Mouse (Mus musculus) heart, postnatal 10 days (tissue): Measurements from ENCODE around the gene Pkig. TPM values are rescaled to one million over a fixed set of nuclear protein-coding genes. Genes with fewer than 3 reads are reported as not detected.
"Not testable (repeated sequence)": the region's sequence is repeated elsewhere in the genome, so short reads cannot be mapped to it uniquely, and the experiment has no call there.

Experiments used
- DNase-seq, 2 experiments: peaks; one replicate each; pipeline ENCODE4 v3.0.0; 2021
- intact Hi-C: fragments of 180-260 bp; cut with DNase I; formaldehyde crosslinking; loops from one replicate; pipeline ENCODE4 v1.15.1; 2025
- total RNA-seq, 2 experiments: library from RNA; stranded (reverse); gene quantifications; 2 replicates each; pipeline ENCODE4 v1.2.3; 2021

Pkig gene
- total RNA-seq, 2 experiments from 2014 or later: 177 to 195 TPM

DNA sequence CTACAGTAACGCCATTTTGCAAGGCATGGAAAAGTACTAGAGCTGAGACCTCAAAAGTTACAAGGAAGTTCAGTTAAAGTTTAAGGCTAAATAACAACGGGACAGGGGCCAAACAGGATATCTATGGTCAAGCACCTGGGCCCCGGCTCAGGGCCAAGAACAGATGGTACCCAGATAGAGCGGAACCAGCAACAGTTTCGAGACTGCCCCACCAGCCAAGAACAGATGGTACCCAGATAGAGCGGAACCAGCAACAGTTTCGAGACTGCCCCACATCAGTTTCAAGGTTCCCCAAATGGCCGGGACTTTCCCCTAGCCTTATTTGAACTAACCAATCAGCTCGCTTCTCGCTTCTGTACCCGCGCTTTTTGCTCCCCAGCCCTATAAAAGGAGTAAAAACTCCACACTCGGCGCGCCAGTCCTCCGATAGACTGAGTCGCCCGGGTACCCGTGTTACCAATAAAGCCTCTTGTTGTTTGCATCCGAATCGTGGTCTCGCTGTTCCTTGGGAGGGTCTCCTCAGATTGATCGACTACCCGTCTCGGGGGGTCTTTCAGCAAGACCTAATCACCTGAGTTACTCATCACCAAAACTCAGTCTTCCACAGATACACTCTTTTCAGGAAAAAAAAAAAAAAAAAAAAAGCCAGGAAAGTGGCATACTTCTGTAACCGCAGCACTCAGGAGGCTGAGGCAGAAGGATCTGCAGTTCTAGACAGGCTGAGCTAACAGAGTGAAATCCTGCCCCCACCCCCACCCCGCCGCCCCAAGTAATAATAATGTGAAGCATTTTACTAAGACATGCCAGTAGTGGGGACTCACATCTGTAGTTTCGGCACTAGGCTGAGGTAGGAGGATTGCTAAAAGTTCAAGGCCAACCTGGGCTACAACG is 15.3 kb upstream of the Pkig start:
- intact Hi-C loops: no loop called here
- DNase-seq: peak; percentile 53 to 54

DNA sequence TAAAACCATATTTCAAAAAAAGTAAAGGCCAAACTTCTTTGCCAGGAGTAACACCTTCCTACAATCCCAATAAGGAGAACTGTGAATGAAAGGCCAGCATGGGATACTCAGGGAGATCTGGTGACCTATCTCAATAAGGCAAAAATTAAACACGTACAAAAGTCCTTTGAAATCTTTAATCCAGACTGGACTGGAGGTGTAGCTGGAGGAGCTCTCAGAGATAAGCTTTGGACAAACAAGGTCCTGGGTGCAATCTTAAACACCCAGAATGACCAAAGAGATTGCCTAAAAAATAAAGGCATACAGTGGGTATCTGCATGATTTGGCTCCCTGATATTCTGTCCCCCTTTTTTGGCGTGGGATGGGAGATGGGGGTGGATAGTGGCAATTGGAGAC is 14.6 kb upstream of the Pkig start:
- DNase-seq: no peak
- intact Hi-C loops: no loop called here

DNA sequence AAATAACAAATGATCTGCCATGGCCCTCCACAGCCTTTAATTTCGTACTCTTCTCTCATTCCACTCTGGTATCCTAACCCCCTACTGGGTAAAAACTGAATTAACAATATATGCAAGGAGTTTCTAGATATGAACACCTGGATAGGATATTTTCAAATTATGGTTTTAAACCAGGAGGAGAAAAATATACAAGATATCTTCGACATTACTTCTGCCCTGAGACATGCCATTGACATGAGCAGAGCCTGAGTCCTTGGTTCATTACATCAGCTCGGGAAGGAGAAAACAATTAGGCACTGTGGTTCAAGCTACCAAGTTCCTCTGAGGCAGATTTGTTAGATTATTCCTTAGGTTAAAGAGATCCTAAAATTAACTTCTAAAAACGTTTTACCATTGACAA is 14.1 kb upstream of the Pkig start:
- intact Hi-C loops: loop anchor here (2.0 kb wide), 1 partner anchor 75 kb away; no protein-coding TSS in a partner anchor
- no peak for DNase-seq

DNA sequence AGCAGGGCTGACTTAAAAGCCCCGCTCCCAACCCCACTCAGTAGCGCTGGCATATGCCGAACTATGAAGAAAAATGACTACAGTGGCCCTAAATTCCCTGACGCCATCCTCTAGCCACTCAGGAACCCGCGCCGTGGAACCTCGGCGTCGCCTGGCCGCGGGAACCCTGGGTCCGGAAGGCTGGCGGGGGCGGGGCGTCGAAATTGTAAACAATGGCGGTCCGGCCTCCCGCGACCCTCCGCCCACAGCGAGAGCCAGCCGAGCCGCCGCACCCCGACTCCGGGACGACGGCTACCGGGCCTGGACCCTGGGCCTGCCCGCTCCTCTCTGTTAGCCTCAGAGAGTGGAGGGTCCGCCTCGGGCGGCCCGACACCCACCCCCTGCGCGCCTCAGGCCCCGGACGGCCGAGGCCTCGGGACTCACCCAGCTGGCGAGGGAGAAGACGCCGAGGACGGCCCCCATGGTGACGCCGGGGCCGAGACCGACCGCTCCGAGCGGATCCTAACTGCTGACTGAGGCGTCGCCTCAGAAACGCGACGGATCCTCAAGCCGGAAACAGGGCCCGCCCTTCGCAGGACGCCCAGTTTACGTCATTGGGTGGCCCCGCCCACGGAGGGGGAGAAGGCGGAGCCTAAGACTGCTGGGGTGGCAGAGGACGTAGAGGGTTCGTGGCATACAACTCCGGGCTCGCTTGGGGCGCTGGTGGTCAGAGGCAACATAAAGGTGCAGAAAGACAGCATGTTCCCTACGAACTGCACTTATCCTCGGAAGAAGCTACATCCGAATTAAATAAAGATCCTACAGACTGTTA is 13.4 kb upstream of the Pkig start, which contains the start of gene Serinc3:
Serinc3 (minus strand) TSS at position 557 of the 811 bp plus-strand sequence.
- intact Hi-C loops: loop anchor here (2.0 kb wide), 1 partner anchor 74 kb away; no protein-coding TSS in a partner anchor
- DNase-seq: peak; percentile 100

DNA sequence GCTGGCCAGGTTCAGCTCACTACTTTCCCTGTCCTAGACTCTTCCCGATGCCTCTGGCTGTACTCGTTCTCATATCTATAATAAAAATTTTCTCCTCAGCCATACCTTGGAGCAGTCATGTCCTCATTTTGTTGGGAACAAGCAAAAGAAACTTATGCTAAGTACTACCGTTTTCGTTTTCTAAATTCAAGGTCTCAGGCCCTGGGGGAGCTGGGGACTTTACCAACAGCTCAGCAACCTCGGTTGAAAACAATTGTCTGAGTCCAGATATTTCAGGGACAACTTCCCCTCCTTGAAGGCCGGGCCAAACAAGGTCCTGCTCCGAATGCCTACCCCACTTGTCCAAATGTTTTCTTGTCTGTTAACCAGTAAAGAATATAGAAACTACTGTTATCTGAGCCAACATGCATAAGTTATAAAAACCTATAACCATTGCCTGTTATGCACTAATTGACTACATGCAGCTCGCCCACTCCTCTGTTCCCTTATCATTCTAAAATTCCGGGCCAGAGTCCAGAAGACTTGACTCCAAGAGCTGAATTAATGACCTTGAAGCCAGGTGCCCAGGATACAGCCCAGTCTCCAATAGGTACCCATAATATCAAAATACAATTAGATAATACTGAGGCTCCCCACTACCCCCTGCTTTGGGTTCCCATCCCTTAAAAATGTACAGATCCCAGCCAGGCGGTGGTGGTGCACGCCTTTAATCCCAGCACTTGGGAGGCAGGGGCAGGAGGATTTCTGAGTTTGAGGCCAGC is 12.3 kb upstream of the Pkig start:
- no peak for DNase-seq
- intact Hi-C loops: loop anchor here (2.0 kb wide), 1 partner anchor 73 kb away; no protein-coding TSS in a partner anchor

DNA sequence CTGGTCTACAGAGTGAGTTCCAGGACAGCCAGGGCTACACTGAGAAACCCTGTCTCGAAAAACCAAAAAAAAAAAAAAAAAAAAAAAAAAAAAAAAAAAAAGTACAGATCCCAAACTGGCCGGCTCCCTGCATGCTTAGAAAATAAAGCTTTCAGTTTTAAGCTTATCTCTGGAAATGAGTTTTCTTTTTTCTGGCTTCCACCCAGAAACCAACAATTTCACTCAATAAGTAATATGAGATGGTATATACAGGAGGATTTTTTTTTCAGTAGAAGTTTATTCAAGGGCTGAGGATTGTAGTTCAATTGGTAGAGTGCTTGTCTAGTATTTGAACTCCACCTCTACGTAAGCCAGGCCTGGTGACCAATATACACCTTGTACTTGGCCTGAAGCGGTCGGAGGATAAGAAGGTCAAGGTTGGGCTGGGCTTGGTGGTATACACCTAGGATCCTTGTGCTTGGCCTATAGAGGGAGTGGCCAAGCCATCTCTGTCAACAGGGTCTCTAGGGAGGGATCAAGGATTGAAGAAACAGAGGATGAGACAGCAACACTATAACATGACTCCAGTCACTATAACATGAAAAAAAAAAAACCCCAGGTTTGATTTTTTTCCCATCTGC is 11.6 kb upstream of the Pkig start:
- intact Hi-C loops: no loop called here
- no peak for DNase-seq

DNA sequence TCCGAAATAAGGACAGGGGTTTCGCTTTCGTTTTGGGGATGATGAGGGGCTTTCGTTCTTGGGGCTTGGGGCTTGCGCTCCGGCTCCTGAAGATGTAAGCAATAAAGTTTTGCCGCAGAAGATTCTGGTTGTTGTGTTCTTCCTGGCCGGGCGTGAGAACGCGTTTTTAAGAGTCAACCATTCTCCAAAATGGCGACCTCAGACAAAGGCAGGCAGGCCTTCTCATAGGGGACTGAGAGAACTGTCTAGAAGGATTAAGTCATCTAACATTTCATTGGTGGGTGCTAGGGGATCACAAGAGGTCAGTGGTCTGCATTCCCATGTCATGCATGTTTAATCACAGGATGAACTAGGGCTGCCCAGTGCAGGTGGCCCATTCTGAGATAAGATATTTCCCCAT is 2.5 kb upstream of the Pkig start:
- intact Hi-C loops, DNase-seq: not testable (repeated sequence)

DNA sequence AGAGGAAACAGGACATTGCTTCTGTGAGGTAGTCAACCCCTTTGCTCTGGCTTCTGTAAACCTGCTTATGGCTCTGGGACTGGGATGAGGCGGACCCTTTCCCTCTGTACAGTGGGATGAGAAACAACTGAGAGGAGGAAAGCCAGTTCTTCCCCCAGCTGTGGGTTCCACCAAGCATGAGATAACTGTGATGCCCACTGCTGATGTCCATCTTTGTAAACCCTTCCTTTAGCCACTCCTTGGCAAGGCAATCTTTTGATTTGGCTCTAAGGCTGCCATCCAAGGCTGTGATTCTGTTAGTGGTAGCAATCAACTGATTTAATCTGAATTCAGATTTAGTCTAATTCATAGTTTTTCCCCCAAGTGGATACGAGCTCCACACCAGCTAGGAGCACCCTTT is 700 bp upstream of the Pkig start:
- DNase-seq: no peak
- intact Hi-C loops: no loop called here

DNA sequence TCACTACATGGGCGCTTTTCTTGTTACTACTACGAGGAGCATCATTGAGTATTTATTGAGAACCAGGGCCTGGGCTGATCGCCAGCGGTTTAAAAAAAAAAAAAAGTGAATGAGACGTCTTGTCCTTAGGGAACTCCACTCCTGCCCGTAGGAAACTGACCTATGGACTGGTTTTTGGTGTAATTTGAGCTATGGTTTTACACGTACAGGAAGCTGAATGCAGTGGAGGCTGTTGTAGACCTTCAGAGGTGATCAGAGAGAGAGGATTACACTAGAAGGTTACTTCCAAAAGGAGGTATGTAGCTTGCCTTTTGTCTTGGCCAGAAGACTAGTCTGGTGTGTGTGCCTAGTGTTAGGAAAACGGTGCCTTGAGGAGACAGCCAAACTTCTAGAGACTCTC is 755 bp downstream of the Pkig start:
- intact Hi-C loops: loop anchor here (2.0 kb wide), 2 partner anchors 36 to 58 kb away; no protein-coding TSS in a partner anchor
- DNase-seq: peak; percentile 52 to 58

DNA sequence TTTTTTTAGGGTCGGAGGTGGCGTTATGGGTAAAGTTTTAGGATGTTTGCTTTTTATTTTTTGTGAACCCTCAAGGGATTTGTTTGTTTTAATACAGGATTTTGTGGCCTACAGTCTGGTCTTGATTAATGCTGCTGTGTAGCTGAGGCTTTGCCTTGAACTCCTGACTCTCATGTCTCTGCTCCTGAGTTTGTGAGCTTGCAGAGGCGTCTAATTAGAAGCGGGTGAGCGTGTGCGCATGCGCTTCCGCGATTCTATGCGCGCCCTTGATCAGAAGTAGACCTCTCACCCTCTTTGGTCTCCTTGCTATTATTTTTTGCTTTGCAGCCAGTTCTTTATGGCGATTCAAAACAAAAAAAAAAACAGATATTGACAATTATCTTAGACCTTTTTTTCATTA is 1.2 kb downstream of the Pkig start:
- intact Hi-C loops: loop anchor here (2.0 kb wide), 2 partner anchors 35 to 57 kb away; no protein-coding TSS in a partner anchor

DNA sequence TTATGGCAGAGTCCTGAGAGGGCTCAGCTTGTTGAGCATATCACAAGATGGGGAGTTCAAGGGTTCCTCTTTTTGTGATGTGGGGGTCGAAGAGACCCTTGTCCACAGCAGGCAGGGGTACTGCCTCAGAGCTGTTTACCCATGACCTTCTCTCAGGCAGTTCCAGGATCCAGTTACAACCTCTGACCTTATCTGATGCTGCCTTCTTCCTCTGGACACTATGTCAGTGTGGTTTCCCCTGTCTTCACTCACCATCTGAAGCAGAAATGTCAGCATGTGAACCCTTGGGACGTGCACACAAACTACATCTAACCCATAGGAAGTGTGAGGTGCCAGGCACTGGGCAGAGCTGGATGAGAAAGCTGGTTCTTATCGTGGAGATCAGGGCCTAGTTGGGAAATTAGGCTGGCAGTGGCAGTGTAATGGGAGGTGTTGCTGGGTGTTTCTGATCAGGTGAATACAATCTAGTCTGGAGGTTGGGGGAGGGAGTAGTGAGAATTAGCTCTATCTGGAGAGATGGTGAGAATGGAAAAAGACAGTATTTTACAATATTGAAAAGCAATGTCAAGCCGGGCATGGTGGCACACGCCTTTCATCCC is 2.0 kb downstream of the Pkig start:
- intact Hi-C loops: no loop called here
- DNase-seq: no peak

More for the DNA sequence above, 1.2 kb downstream of the Pkig start:
- no peak for DNase-seq

DNA sequence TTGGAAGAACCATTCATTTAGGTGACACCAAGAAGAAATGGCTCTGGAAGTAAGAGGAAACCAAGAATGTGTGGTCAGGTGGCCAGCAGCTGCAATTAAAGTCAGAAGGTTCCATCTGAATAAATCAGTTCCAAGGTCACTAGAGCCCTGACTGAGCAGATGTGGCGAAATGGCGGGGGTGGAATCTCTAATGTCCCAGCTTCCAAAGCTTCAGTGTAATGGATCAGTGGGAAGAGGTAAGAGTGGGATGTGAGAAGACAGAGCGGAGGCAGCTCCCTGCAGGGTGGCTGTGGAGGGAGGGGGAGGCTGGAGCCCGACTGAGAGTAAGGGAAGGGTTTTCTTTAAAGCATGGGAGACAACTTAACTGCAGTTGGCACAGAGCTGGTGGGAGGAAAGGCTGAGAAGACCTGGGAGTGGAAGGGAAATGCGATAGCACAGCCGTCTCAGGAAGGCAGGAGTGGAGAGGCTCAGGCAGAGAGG is 3.2 kb downstream of the Pkig start:
- intact Hi-C loops: no loop called here
- DNase-seq: no peak

DNA sequence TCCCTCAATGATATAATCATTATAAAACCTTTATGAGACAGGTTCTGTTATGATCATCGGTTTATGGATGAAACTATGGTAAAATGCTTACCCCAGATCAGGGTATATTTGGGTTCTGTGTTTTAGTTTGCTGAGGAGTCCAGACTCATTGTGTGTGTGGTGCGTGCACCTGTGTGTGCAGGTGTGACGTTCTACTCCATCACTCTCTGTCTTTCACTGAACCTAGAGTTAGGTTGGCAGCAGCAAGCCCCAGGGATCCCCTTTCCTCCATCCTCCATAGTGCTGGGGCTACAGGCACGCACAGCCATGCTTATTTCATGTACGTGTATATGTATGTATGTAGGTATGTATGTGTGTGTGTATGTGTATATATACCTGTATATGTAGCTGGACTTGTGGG is 3.9 kb downstream of the Pkig start:
- DNase-seq: no peak

DNA sequence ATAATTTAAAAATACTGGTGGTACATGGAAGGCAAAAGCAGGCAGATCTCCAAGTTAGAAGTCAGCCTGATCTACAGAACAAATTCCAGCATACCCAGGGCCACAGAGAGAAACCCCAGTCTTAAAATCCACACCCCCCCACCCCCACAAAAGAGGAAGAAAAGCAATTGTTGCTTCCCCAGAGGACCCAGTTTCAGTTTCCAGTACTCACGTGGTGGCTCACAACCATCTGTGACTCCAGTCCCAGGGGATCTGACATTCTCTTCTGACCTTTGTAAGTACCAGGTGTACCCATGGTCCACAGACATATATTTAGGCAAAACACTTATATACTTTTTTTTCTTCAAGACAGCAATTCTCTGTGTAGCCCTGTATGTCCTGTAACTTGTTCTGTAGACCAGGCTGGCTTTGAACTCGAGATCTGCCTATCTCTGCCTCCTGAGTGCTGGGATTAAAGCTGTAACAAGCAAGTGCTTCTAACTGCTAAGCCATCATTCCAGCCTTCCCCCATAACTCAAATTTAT is 4.6 kb downstream of the Pkig start:
- no peak for DNase-seq
- intact Hi-C loops: no loop called here

More for the DNA sequence above, 3.9 kb downstream of the Pkig start:
- intact Hi-C loops: no loop called here

DNA sequence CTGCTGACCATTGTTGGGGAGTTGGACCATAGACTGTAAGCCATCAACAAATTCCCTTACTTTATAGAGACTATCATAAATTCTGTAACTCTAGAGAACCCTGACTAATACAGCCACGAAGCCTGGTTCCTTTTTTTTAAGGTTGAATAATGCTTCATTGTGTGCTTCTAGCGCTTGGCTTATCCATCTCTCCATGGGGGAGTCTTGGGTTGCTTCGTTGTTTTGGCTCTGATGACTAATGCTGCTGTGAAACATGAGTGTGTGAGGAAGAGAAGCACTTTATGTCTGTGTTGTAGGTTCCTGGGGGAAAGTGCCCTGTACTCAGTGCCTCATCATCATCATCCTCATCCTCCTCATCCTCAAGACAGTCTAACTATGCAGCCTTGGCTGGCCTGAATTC is 5.7 kb downstream of the Pkig start:
- DNase-seq: no peak
- intact Hi-C loops: no loop called here

DNA sequence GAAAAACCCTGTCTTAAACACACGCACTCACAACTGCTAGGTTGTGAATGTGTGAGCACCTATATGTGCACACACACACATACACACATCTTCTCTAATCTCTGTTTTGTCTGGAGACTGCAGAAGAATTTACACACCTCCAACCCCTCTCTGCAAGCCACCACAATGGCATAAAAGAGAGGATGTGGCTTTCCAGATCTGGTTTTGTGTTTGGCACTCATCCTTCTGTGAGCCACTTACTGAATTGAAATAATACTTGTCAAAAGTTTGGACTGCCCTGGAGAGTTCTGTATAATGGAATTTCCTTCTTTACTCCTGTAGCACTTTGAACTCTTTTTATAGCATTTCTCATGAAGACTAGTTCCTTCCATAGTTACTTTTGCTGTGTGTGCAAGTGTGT is 8.9 kb downstream of the Pkig start:
- intact Hi-C loops: no loop called here
- DNase-seq: no peak

DNA sequence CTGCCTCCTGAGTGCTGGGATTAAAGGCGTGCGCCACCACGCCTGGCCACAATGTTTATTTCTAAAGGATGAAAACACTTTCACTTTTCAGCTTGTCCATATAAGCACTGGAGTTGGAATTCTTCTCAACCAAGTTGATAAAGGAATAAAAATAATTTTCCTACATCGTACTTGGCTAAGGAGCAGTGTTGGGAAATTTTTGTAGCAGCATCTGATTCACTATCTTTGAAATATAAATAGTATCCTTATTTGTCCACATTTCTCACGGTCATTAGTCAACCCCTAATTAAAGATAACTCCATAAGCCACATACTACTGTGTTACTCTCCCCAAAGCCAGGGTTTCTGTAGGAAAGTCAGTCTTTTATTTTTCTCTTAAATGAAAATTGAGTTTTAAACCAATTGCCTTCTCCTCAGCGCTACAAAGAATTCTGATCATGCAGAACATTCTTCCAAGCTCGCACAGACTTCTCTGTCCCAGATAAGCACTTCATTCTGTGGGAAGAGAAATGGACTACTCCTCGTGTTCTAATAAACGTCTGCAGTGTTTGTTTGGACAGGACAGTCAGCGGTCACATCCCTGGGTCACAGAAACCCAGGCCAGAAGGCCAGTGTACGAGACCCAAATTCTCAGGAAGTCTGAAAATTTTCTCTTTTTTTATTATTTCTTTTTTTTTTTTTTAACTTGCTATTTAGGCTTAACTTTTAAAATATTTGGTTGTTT is 12.8 kb downstream of the Pkig start:
- intact Hi-C loops: no loop called here
- DNase-seq: no peak

DNA sequence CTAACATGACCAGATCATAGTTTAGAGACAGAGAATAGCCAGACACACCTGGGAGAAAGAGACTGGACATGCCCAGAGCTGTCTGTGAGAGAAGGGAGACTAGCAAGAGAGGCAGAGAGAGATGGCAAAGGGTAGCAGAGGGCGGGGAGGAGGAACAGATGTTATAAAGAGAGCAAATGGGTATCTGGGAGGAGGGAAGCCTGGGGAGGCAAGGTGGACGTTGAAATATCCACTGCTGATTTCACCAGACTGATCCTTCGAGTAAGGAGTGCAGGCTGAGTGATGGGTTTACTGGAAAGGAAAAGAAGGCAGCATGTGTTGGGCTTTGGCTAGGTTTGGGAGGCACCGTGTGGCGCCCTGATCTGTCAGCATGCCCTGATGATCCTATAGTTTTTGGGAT is 16.2 kb downstream of the Pkig start:
- intact Hi-C loops: no loop called here
- no peak for DNase-seq

DNA sequence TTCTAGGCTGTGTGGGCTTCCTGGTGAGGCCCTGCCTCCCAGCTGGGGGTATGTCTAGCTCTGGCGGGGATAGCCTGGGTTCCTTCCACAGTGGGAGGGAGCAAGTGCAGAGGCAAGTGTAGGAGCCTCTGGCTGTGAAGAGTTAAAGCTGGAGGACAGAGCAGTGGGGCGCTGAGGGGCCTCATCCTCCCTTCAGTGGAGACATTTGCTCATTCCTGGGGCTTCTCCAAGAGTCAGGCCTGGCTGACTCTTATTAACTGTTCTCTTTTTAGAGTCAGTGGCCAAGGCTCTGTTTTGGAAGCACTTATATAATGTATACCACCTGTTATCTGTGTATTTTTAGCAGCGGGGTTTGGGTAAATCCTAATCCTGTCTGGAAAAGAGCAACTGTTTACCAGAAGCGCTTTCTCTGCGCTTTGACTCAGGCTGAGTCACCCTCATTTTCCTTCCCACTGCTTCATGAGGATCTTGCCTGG is 17.0 kb downstream of the Pkig start:
- peak; percentile 62 to 67 for DNase-seq
- intact Hi-C loops: no loop called here
